ENCODE assay signal across 8 mouse cellular contexts in genomic region chr11:60509500-60509899, GRCm38 (mm10). TPM values are rescaled to one million over a fixed set of nuclear protein-coding genes. Genes with fewer than 3 reads are reported as not detected.
DNase-seq lines count a peak whose midpoint lies in the region; TF ChIP-seq lines count a peak whose summit lies in the region.

No protein-coding gene starts in this region.

- peaks cover 10% of the 10 kb centered on the region for H3K4me1 ChIP-seq in thymus, adult 2 months (replicated peaks; ENCODE audit: control insufficient read depth, insufficient read depth, low read length)
- H3K4me1 ChIP-seq in erythroblast, embryonic 14.5 days (ENCODE audit: control insufficient read depth) = peaks cover 74% of the 10 kb centered on the region
- peaks cover 14% of the 10 kb centered on the region for H3K4me1 ChIP-seq in midbrain, embryonic 10.5 days

- TF ChIP-seq CTCF in thymus, adult 2 months (IDR thresholded peaks at IDR 0.05; ENCODE audit: borderline replicate concordance, control insufficient read depth, extremely low read depth, insufficient read depth, low read length, poor library complexity) = no peak

- TF ChIP-seq POLR2A in thymus, adult 2 months (IDR thresholded peaks at IDR 0.05; ENCODE audit: control insufficient read depth, extremely low read depth, insufficient read depth, low read length, poor library complexity) = no peak

- peak; percentile 7 for DNase-seq in thymus, adult 2 months
- DNase-seq in thymus, adult 18-20 months = no peak
- DNase-seq in kidney, postnatal 10 days = peak; percentile 30
- DNase-seq in midbrain, embryonic 10.5 days (ENCODE audit: low spot score) = peak; percentile 45
- DNase-seq in right cerebral cortex, postnatal 14 days = no peak
- no peak for DNase-seq in cerebellum, postnatal 10 days
- DNase-seq in right cerebral cortex, postnatal 36 days (ENCODE audit: low spot score in 2 of 2) = no peak

- no peak overlapping the region for H3K27ac ChIP-seq in thymus, adult 2 months (ENCODE audit: control insufficient read depth, insufficient read depth, low read length)
- H3K27ac ChIP-seq in midbrain, embryonic 10.5 days (replicated peaks) = peak overlapping the region; percentile 69

- H3K4me3 ChIP-seq in thymus, adult 2 months (ENCODE audit: control insufficient read depth, insufficient read depth, low read length) = peak overlapping the region; percentile 49
- H3K4me3 ChIP-seq in erythroblast, embryonic 14.5 days (replicated peaks) = peak overlapping the region; percentile 60
- H3K4me3 ChIP-seq in midbrain, embryonic 10.5 days = peak overlapping the region; percentile 53

- no peaks in the 10 kb centered on the region for H3K36me3 ChIP-seq in thymus, adult 2 months (ENCODE audit: control insufficient read depth, insufficient read depth, low read length)
- peaks cover 50% of the 10 kb centered on the region for H3K36me3 ChIP-seq in erythroblast, embryonic 14.5 days (ENCODE audit: control insufficient read depth)
- no peaks in the 10 kb centered on the region for H3K36me3 ChIP-seq in midbrain, embryonic 10.5 days

- peaks cover 2% of the 10 kb centered on the region; the same call in 1 of the 2 replicates for H3K9me3 ChIP-seq in erythroblast, embryonic 14.5 days (ENCODE audit: control insufficient read depth, low read length)
- H3K9me3 ChIP-seq in midbrain, embryonic 10.5 days (replicated peaks) = no peaks in the 10 kb centered on the region

- H3K27me3 ChIP-seq in thymus, adult 2 months (ENCODE audit: control insufficient read depth, insufficient read depth, low read length) = peaks cover 13% of the 10 kb centered on the region
- H3K27me3 ChIP-seq in erythroblast, embryonic 14.5 days (ENCODE audit: control insufficient read depth) = peaks cover 22% of the 10 kb centered on the region
- H3K27me3 ChIP-seq in midbrain, embryonic 10.5 days (ENCODE audit: low read depth, poor library complexity, severe bottlenecking) = peaks cover 49% of the 10 kb centered on the region

- WGBS in thymus, adult 2 months = 1% methylated on average over 25 of the region's 25 CpGs
- under 1% methylated on average over 25 of the region's 25 CpGs for WGBS in midbrain, embryonic 10.5 days

RNA-seq across cellular contexts. Expression of gene Alkbh5, which starts 26.7 kb away (rescaled TPM):
- polyA plus RNA-seq in thymus, adult 2 months (2012; rRNA removed) = 29.0 and 37.4 TPM in 2 replicates
- polyA plus RNA-seq in erythroblast, embryonic 14.5 days (2012) = 2.2 and 2.5 TPM in 2 replicates
- 34.4 TPM in 2 replicates for polyA plus RNA-seq in midbrain, embryonic 10.5 days (2016; fragmentation: Nextera tagmentation; extraction: Ambion mirVana)

RNA-seq across cellular contexts. Expression of gene Myo15, which starts 40.4 kb away (rescaled TPM):
- 0.17 and 0.20 TPM in 2 replicates for polyA plus RNA-seq in thymus, adult 2 months (2012; rRNA removed)
- 0.28 and 0.52 TPM in 2 replicates for polyA plus RNA-seq in erythroblast, embryonic 14.5 days (2012)
- 0.04 and 0.05 TPM in 2 replicates for polyA plus RNA-seq in midbrain, embryonic 10.5 days (2016; fragmentation: Nextera tagmentation; extraction: Ambion mirVana)

RNA-seq across cellular contexts. Expression of gene Drg2, which starts 55.1 kb away (rescaled TPM):
- polyA plus RNA-seq in thymus, adult 2 months (2012; rRNA removed) = 59.9 and 60.7 TPM in 2 replicates
- polyA plus RNA-seq in erythroblast, embryonic 14.5 days (2012) = 2.5 and 4.5 TPM in 2 replicates
- polyA plus RNA-seq in midbrain, embryonic 10.5 days (2016; fragmentation: Nextera tagmentation; extraction: Ambion mirVana) = 129 and 131 TPM in 2 replicates

Comparison
In these comparisons a context has a peak if more than half of its experiments do, and no peak if none do; other contexts are left out.
1. DNase-seq: peak in thymus, adult 2 months (single experiment), kidney, postnatal 10 days (single experiment) and midbrain, embryonic 10.5 days (single experiment); none in thymus, adult 18-20 months (0 of 2), right cerebral cortex, postnatal 14 days (single experiment), cerebellum, postnatal 10 days (0 of 2) and right cerebral cortex, postnatal 36 days (0 of 2).
2. RNA of gene Drg2, which starts 55.1 kb away (polyA plus RNA-seq): 129 to 131 TPM in midbrain, embryonic 10.5 days and 59.9 to 60.7 TPM in thymus, adult 2 months; 2.5 to 4.5 TPM in erythroblast, embryonic 14.5 days; every median in the first group is over 10 times any median in the second.
3. Peak in every context shown above with its lines, with median percentiles within 50 percentile points of each other: H3K4me3 ChIP-seq.